Mouse (Mus musculus): ENCODE results near the gene Lamp2. TPM values are rescaled to one million over a fixed set of nuclear protein-coding genes. Genes with fewer than 3 reads are reported as not detected.
"Not testable (repeated sequence)": the region's sequence is repeated elsewhere in the genome, so short reads cannot be mapped to it uniquely, and the experiment has no call there.

Gene Lamp2
- total RNA-seq (2021), result 10 to 100 TPM; 61.2 to 62.9 TPM
- long read RNA-seq, transcript Lamp2-201 (9 exons, 1,769 nt), result major isoform, 35 of 71 reads
- long read RNA-seq, transcript Lamp2-203 (9 exons, 2,184 nt), result minor isoform, 8 of 71 reads
- long read RNA-seq, transcript Lamp2-202 (9 exons, 3,604 nt), result minor isoform, 21 of 71 reads
- long read RNA-seq, partial matches to known transcripts, result 1 of 71 reads
- long read RNA-seq, other reads (novel, unspliced or antisense), result 6 of 71 reads

GRCm38 (mm10) chrX:38455890-38456634 lies at the start of gene Lamp2:
Gene Lamp2 (minus strand): TSS chrX:38456454.
- DNase-seq (ENCODE audit: low spot score in 2 of 2), result peak; percentile 42 to 66

DNA sequence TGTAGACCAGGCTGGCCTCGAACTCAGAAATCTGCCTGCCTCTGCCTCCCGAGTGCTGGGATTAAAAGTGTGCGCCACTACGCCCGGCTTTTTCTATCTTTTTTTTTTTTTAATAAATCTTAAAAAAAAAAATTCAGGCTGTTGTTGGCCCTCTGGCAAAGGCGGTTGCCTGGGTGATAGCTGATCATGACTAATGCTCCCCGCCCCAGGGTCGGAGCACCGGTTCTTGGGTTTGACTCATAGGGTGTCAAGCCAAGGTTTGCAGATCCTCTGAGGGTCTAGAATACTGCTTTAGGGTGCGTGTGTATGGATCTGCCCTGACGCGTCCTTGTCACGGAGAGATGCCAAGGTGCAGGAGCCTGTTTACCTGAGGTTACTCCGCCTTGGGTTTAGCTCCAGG lies 48.6 kb upstream of the Lamp2 start:
- DNase-seq (ENCODE audit: low spot score in 2 of 2), result no peak

DNA sequence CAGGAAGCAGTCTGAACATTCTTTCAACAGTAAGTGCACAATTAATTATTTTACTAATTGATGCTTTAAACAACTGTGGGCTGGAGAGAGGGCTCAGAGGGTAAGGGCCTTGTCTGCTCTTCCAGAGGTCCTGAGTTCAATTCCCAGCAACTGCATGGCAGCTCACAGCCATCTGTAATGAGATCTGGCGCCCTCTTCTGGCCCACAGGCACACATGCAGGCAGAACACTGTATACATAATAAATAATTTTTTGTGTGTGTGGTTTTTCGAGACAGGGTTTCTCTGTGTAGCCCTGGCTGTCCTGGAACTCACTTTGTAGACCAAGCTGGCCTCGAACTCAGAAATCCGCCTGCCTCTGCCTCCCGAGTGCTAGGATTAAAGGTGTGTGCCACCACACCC lies 45.9 kb upstream of the Lamp2 start:
- not testable (repeated sequence) for DNase-seq (ENCODE audit: low spot score in 2 of 2)

- not testable (repeated sequence) for DNase-seq (ENCODE audit: low spot score in 2 of 2)
Measured at GRCm38 (mm10) chrX:38485464-38485863, 29.2 kb upstream of the Lamp2 start.

- DNase-seq (ENCODE audit: low spot score in 2 of 2), result no peak
Measured at GRCm38 (mm10) chrX:38478583-38478982, 22.3 kb upstream of the Lamp2 start.

GRCm38 (mm10) chrX:38473537-38474299 lies 17.5 kb upstream of the Lamp2 start:
- peak; percentile 59 to 68 for DNase-seq (ENCODE audit: low spot score in 2 of 2)

DNA sequence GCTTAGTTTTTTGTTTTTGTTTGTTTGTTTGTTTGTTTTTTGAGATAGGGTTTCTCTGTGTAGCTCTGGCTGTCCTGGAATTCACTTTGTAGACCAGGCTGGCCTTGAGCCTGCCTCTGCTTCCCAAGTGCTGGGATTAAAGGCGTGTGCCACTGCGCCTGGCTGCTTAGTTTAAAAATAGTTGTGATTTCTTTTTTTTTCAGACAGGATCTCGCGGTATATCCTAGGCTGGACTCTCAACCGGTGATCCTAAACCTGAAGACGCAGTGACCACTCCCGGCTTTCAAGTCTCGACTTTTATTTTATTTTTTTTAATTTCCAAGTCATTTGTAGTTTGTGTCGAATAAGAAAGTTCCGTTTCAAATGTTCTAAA lies 16.9 kb upstream of the Lamp2 start:
- DNase-seq (ENCODE audit: low spot score in 2 of 2), result no peak

GRCm38 (mm10) chrX:38466236-38466635 lies 10.0 kb upstream of the Lamp2 start:
- DNase-seq (ENCODE audit: low spot score in 2 of 2), result no peak

DNA sequence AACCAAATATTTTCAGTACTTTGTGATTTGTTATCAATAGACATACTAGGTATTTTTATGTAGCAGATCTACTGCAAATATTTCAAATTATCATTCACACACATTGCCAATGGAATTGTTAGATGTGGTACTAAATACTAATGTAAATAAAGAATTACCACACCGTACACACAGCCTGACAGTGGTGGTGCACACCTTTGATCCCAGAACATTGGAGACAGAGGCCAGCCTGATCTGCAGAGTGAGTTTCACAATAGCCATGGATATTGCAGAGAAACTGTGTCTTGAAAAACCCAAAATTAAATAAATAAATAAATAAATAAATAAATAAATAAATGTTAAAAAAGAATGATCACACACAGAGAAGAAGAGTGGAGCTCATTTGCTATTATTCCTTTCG lies 6.9 kb upstream of the Lamp2 start:
- DNase-seq (ENCODE audit: low spot score in 2 of 2), result no peak

- DNase-seq (ENCODE audit: low spot score in 2 of 2), result no peak
Measured at GRCm38 (mm10) chrX:38462101-38462500, 5.8 kb upstream of the Lamp2 start.

GRCm38 (mm10) chrX:38460887-38461286 lies 4.6 kb upstream of the Lamp2 start:
- no peak for DNase-seq (ENCODE audit: low spot score in 2 of 2)

DNA sequence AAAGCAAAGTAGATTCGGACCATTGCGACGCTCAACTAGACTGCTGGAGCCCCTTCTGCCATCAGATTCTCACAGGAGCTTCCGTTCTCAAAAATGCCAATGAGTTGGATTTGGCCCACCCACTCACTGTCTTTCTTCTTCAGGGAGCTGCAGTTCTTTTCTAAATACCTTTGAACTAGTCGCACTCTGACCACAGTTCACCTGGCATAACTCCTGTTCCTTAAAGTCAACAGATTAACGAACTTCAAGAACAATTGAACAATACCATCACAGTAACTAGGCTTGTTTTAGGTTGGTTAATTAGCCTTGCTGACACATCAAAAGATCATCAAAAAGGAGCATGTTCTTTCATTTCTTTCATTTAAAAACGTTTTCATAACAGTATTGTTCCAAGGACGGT lies 2.8 kb upstream of the Lamp2 start:
- no peak for DNase-seq (ENCODE audit: low spot score in 2 of 2)

GRCm38 (mm10) chrX:38456635-38457006 lies 367 bp upstream of the Lamp2 start:
- no peak for DNase-seq (ENCODE audit: low spot score in 2 of 2)

- no peak for DNase-seq (ENCODE audit: low spot score in 2 of 2)
Measured at GRCm38 (mm10) chrX:38455474-38455873, 780 bp downstream of the Lamp2 start.

DNA sequence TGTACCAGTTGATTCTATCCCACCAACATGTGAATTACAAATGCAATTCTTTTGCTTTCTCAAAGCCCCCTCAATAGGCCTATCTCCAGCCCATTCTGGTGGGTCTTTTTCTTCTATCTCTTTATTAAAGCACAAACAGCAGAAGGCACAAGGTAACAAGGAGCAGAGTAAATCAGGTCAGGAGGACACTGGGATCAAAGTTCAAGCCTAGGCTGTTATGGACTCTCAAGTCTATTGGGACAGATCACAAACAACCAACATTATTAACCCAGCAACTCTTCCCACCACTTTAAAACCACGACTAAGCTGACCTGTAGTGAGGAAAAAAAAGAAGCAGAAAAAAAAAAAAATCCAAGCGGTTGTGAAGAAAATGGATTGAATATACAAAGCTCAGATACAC lies 1.4 kb downstream of the Lamp2 start:
- no peak for DNase-seq (ENCODE audit: low spot score in 2 of 2)

DNA sequence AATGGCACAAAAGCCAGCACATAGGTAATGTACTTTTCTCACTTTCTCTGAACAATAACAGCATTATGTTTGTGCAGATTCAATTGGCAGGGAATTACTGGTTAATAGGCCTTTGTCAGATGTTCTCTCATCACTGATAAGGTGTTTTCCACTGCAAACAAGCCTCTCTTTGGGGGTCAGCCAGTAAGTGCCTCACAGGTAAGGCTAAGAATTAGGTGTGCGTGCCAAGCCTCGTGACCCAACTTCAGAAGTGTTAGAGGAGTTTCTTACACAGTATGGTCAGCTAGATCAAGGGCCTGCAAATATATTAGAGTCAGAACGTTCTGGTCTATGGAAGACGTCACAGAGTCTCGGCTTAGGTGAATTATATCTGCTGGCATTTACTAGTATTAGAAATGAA lies 2.3 kb downstream of the Lamp2 start:
- no peak for DNase-seq (ENCODE audit: low spot score in 2 of 2)

GRCm38 (mm10) chrX:38450476-38450875 lies 5.8 kb downstream of the Lamp2 start:
- no peak for DNase-seq (ENCODE audit: low spot score in 2 of 2)

- no peak for DNase-seq (ENCODE audit: low spot score in 2 of 2)
Measured at GRCm38 (mm10) chrX:38445705-38446104, 10.5 kb downstream of the Lamp2 start.

DNA sequence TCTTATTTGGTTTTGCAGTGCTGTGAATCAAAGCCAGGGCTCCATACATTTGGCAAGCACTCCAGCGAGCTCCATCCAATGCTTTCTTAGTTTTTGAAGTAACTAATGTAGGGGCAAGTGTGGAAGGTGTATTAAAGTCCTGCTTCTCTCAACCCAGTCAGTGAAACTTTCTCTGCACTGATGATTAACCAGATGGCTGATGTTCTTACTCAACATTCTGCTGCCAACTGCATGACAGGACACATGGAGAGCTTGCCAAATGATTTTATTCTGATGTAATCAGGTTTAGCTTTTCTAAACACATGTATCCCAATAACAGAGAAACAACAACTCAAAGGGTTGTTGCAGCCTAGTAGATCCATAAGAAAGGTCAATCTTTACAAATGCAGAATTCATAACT lies 13.8 kb downstream of the Lamp2 start:
- DNase-seq (ENCODE audit: low spot score in 2 of 2), result no peak

DNA sequence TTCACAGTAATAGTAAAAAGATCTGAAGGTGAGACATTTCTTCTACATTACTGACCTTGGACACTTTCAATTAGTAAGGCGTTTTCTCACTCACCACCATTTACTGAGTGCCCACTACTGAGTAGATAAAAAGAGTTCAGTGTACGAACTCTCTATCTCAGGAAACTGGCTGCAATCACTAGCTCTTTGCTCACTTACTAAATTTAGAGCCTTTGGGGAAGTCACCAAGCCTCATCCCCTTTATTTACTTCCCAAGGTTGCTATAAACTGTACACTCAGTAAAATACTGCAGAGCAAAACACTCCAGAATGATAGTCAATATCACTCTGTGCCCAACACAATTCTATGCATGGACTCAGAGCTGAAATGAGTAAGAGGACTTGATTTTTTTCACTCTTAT lies 16.6 kb downstream of the Lamp2 start:
- DNase-seq (ENCODE audit: low spot score in 2 of 2), result no peak

GRCm38 (mm10) chrX:38438147-38438791 lies 18.0 kb downstream of the Lamp2 start:
- DNase-seq (ENCODE audit: low spot score in 2 of 2), result peak; percentile 82 to 86

GRCm38 (mm10) chrX:38429455-38429854 lies 26.8 kb downstream of the Lamp2 start:
- DNase-seq (ENCODE audit: low spot score in 2 of 2), result no peak

Data from layer of hippocampus, postnatal 10 days (tissue).